In the genomic region with DNA sequence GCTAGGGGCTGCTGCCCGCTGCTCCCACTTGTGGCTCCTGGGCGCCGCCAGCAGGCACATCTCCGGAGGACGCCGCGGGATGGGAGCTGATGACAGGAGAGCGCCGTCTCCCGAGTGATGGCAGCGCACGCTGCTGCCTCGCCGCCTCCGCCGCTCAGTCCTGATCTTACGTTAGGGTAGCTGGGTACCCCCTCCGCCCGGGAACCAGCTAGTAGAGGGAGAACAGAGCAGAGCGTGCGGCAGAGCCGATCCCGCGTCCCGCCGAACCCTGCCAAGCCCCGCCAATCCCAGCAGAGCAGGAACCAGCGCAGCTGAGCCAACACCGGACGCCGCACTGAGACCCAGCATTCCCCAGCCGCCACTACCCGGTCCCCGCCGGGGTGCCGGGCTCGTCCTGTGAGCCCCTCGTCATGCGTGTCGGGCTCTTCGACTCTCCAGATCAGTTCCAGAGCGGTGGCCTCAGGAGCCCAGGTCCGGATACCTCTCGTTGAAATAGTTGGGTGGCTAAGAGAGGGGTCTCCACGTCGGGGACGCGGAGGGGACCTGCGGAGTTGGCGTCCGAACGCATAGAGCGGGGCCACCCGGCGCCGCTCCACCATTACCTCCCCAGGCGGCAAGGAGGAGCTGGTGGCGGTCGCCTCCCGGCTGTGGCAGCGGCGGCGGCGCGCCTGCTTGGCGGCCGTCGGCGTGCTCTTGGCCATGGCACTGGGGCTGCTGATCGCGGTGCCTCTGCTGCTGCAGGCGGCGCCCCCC, we compare ENCODE assay signal across 8 mouse cellular contexts. TPM values are rescaled to one million over a fixed set of nuclear protein-coding genes. Genes with fewer than 3 reads are reported as not detected.
DNase-seq lines count a peak whose midpoint lies in the region; ATAC-seq lines count a peak whose summit lies in the region.

A gene (plus strand): TSS at position 164 of the 753 bp plus-strand sequence.

- H3K27ac ChIP-seq in lung, embryonic 16.5 days (ENCODE audit: low read length): no peak within 1 kb of the TSS
- H3K27ac ChIP-seq in embryonic facial prominence, embryonic 14.5 days (replicated peaks; ENCODE audit: low read depth, low read length): no peak within 1 kb of the TSS
- H3K27ac ChIP-seq in intestine, embryonic 15.5 days: no peak within 1 kb of the TSS
- no peak within 1 kb of the TSS for H3K27ac ChIP-seq in midbrain, embryonic 11.5 days (ENCODE audit: low read depth, low read length)

- H3K4me2 ChIP-seq in lung, embryonic 16.5 days (ENCODE audit: low read depth, low read length): peak within 1 kb of the TSS; percentile 36
- H3K4me2 ChIP-seq in embryonic facial prominence, embryonic 14.5 days (ENCODE audit: low read depth, low read length): peak within 1 kb of the TSS; percentile 50
- peak within 1 kb of the TSS; percentile 61 for H3K4me2 ChIP-seq in intestine, embryonic 15.5 days (replicated peaks)
- H3K4me2 ChIP-seq in midbrain, embryonic 11.5 days: peak within 1 kb of the TSS; percentile 47

- peaks cover 66% of the 10 kb centered on the region for H3K27me3 ChIP-seq in lung, embryonic 16.5 days (ENCODE audit: control insufficient read depth, insufficient read depth, low read depth, low read length)
- H3K27me3 ChIP-seq in embryonic facial prominence, embryonic 14.5 days (replicated peaks; ENCODE audit: control insufficient read depth, insufficient read depth, low read length): peaks cover 82% of the 10 kb centered on the region
- H3K27me3 ChIP-seq in intestine, embryonic 15.5 days (replicated peaks): peaks cover 70% of the 10 kb centered on the region
- peaks cover 67% of the 10 kb centered on the region for H3K27me3 ChIP-seq in midbrain, embryonic 11.5 days (ENCODE audit: control insufficient read depth, insufficient read depth, low read length)

- under 1% methylated on average over 65 of the region's 73 CpGs for WGBS in lung, embryonic 16.5 days
- 2% methylated on average over 21 of the region's 73 CpGs for WGBS in embryonic facial prominence, embryonic 14.5 days
- under 1% methylated on average over 73 of the region's 73 CpGs for WGBS in intestine, embryonic 15.5 days
- under 1% methylated on average over 70 of the region's 73 CpGs for WGBS in midbrain, embryonic 11.5 days

- no peak for DNase-seq in lung, postnatal 36 days
- DNase-seq in embryonic facial prominence, embryonic 14.5 days (ENCODE audit: low spot score): no peak
- DNase-seq in midbrain, embryonic 11.5 days (ENCODE audit: low spot score, missing footprints): peak; percentile 94
- no peak for DNase-seq in gastrocnemius, adult 8-10 months (ENCODE audit: low spot score in 2 of 2)
- DNase-seq in thymus, postnatal 0 days (ENCODE audit: low spot score): no peak

- peak; percentile 18; the same call in 1 of the 2 replicates for ATAC-seq in lung, embryonic 16.5 days (ENCODE audit: low read depth)
- 0 out of 2 replicates have a peak, but pooled peaks have one; percentile 12 for ATAC-seq in embryonic facial prominence, embryonic 14.5 days (ENCODE audit: low read depth)
- ATAC-seq in intestine, embryonic 15.5 days: peak; percentile 41
- ATAC-seq in midbrain, embryonic 11.5 days (ENCODE audit: low FRiP score): peak; percentile 41
- no peak for ATAC-seq in activated CD4-positive, CD25-positive, alpha-beta regulatory T cell, adult 4 months

- H3K9ac ChIP-seq in lung, embryonic 16.5 days (ENCODE audit: low read length): no peak within 1 kb of the TSS
- peak within 1 kb of the TSS; percentile 14; the same call in 1 of the 2 replicates for H3K9ac ChIP-seq in embryonic facial prominence, embryonic 14.5 days (ENCODE audit: low read depth, low read length)
- H3K9ac ChIP-seq in intestine, embryonic 15.5 days: no peak within 1 kb of the TSS
- H3K9ac ChIP-seq in midbrain, embryonic 11.5 days (ENCODE audit: low read length): no peak within 1 kb of the TSS

- no peaks in the 10 kb centered on the region for H3K9me3 ChIP-seq in lung, embryonic 16.5 days (ENCODE audit: control insufficient read depth, low read length)
- no peaks in the 10 kb centered on the region for H3K9me3 ChIP-seq in embryonic facial prominence, embryonic 14.5 days (ENCODE audit: control insufficient read depth, low read length)
- no peaks in the 10 kb centered on the region for H3K9me3 ChIP-seq in intestine, embryonic 15.5 days
- no peaks in the 10 kb centered on the region for H3K9me3 ChIP-seq in midbrain, embryonic 11.5 days (ENCODE audit: control insufficient read depth, low read length)

- H3K36me3 ChIP-seq in lung, embryonic 16.5 days (ENCODE audit: control insufficient read depth, insufficient read depth, low read length): no peaks in the 10 kb centered on the region
- no peaks in the 10 kb centered on the region for H3K36me3 ChIP-seq in embryonic facial prominence, embryonic 14.5 days (ENCODE audit: control insufficient read depth, insufficient read depth, low read length)
- no peaks in the 10 kb centered on the region for H3K36me3 ChIP-seq in intestine, embryonic 15.5 days
- no peaks in the 10 kb centered on the region for H3K36me3 ChIP-seq in midbrain, embryonic 11.5 days (ENCODE audit: control insufficient read depth, insufficient read depth, low read length)

- H3K4me3 ChIP-seq in lung, embryonic 16.5 days (ENCODE audit: low read length): peak within 1 kb of the TSS; percentile 31
- peak within 1 kb of the TSS; percentile 33 for H3K4me3 ChIP-seq in embryonic facial prominence, embryonic 14.5 days (ENCODE audit: low read depth, low read length)
- H3K4me3 ChIP-seq in intestine, embryonic 15.5 days (replicated peaks): peak within 1 kb of the TSS; percentile 22
- peak within 1 kb of the TSS; percentile 25 for H3K4me3 ChIP-seq in midbrain, embryonic 11.5 days (ENCODE audit: low read depth, low read length)

- peaks cover 7% of the 10 kb centered on the region for H3K4me1 ChIP-seq in lung, embryonic 16.5 days (replicated peaks; ENCODE audit: control insufficient read depth, insufficient read depth, low read length)
- peaks cover 3% of the 10 kb centered on the region; the same call in 1 of the 2 replicates for H3K4me1 ChIP-seq in embryonic facial prominence, embryonic 14.5 days (ENCODE audit: control insufficient read depth, insufficient read depth, low read length)
- peaks cover 14% of the 10 kb centered on the region for H3K4me1 ChIP-seq in intestine, embryonic 15.5 days (replicated peaks)
- peaks cover 11% of the 10 kb centered on the region for H3K4me1 ChIP-seq in midbrain, embryonic 11.5 days (ENCODE audit: control insufficient read depth, insufficient read depth, low read length)

RNA-seq across cellular contexts. Expression of the gene that starts here (rescaled TPM):
- polyA plus RNA-seq in lung, embryonic 16.5 days (2015; fragmentation: Nextera tagmentation; extraction: Ambion mirVana): 0.08 and 0.20 TPM in 2 replicates
- 0.08 TPM in 1 of 2 replicates, not detected in the other for polyA plus RNA-seq in embryonic facial prominence, embryonic 14.5 days (2014; fragmentation: Nextera tagmentation; extraction: Ambion mirVana)
- polyA plus RNA-seq in intestine, embryonic 15.5 days (2015; fragmentation: Nextera tagmentation; extraction: Ambion mirVana): 0.08 TPM in 1 of 2 replicates, not detected in the other
- 0.62 and 0.77 TPM in 2 replicates for polyA plus RNA-seq in midbrain, embryonic 11.5 days (2014; fragmentation: Nextera tagmentation; extraction: Ambion mirVana)
- polyA plus RNA-seq in activated CD4-positive, CD25-positive, alpha-beta regulatory T cell, adult 4 months (2017; shearing (Covaris generic)): not detected
- total RNA-seq in gastrocnemius, adult 8-10 months (2022): not detected
- 0.10 TPM in 1 of 2 replicates, not detected in the other for polyA plus RNA-seq in thymus, postnatal 0 days (2015; fragmentation: Nextera tagmentation; extraction: Ambion mirVana)

Comparison
In these comparisons a context has a peak if more than half of its experiments do, and no peak if none do; other contexts are left out.
1. Peak in ATAC-seq, H3K4me3 ChIP-seq and H3K4me2 ChIP-seq in lung, embryonic 16.5 days; RNA of the gene not detected or under 1 TPM.
2. Peak in ATAC-seq, H3K4me3 ChIP-seq, H3K9ac ChIP-seq and H3K4me2 ChIP-seq in embryonic facial prominence, embryonic 14.5 days; RNA of the gene not detected or under 1 TPM.
3. Peak in ATAC-seq, H3K4me3 ChIP-seq and H3K4me2 ChIP-seq in intestine, embryonic 15.5 days; RNA of the gene not detected or under 1 TPM.
4. Peak in DNase-seq, ATAC-seq, H3K4me3 ChIP-seq and H3K4me2 ChIP-seq in midbrain, embryonic 11.5 days; RNA of the gene not detected or under 1 TPM.